Mouse (Mus musculus) bone marrow, adult 2 months (tissue): ENCODE results near the gene Hoxd10. TPM values are rescaled to one million over a fixed set of nuclear protein-coding genes. Genes with fewer than 3 reads are reported as not detected.

Source experiments
- H3K27ac ChIP-seq: fragments of 200-500 bp; 2 replicates; pipeline ENCODE4 v1.5.1; 2012; ENCODE audit warnings: low read depth, mild to moderate bottlenecking, control low read depth, inconsistent platforms, low read length; ENCODE audit not compliant: control insufficient read depth, poor library complexity, insufficient read depth
- H3K4me1 ChIP-seq: fragments of 200-500 bp; 2 replicates; pipeline ENCODE4 v1.6.1; 2011; ENCODE audit warnings: low read length; ENCODE audit not compliant: control insufficient read depth, insufficient read depth
- H3K4me3 ChIP-seq: fragments of 200-500 bp; replicated peaks from 2 replicates; pipeline ENCODE3; 2011; ENCODE audit warnings: mild to moderate bottlenecking, low read depth, low read length, control low read depth; ENCODE audit not compliant: control insufficient read depth
- CTCF ChIP-seq: fragments of 200-500 bp; IDR thresholded peaks from 2 replicates; pipeline ENCODE4 v1.5.1; 2011; ENCODE audit warnings: low read length, control low read depth; ENCODE audit not compliant: control insufficient read depth, insufficient read depth
- POLR2A ChIP-seq: fragments of 200-500 bp; IDR thresholded peaks from 2 replicates; pipeline ENCODE4 v1.6.1; 2011; ENCODE audit warnings: low read depth, mild to moderate bottlenecking, control low read depth, low read length, borderline replicate concordance; ENCODE audit not compliant: control insufficient read depth
- WGBS: fragments of 180-500 bp; shearing (Covaris S2); methylation state at CpG from one replicate; pipeline ENCODE4 v1.1.7; 2018; 5-methylcytosine and 5-hydroxymethylcytosine counted together
- polyA plus RNA-seq: library from polyadenylated mRNA; stranded (reverse); fragments of >200 nt; gene quantifications from 2 replicates; pipeline ENCODE4 v1.2.4, GENCODE M21; 2011; ENCODE audit warnings: low replicate concordance; ENCODE audit not compliant: missing spikeins, insufficient read depth, insufficient read length

The Hoxd10 gene
- not detected in 2 replicates for polyA plus RNA-seq

DNA sequence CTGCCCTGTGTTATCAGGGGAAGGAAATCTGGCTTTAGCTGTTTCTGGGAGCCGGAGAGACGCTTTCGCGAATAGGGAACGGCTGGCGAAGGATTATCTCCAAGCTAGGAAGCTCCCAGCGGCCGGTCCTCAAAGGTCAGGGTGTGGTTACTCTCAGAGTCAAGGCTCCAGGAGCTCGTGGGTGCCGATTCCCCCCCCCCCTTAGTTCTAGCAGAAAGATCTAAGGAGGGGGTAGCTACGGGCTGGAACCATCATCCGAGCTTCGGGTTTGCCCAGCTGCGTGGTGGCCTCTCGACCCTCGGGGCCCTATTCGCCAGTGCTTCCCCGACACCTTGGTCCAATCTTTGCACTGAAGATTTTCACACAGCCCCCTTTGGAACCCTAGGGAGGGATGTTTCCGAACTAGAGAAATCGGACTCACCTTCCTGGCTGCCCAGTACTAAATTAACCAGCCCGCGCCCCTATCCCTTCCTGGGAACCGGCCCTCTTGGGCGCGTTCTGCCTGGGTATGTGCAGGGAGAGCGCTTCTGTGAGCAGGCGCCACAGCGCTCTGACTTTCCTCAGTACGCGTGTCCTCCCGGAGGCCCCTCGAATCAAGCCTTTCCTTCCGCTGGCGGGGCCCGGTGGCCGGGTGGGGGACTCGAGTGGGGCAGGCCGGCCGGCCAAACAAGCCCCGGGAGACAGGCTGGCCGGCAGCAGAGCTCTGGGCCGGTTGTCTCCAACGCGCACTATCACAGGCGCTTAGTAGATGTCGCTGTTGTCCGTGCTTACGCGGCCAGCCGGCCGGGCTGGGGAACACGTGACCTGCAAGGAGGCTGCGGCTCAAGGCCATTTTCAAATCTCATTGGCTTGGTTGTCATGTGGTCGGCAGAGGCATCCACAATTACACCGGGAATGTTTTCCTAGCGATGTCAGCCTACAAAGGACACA, at the start of gene Hoxd10:
TSS of gene Hoxd10 (plus strand) at position 903 of the 930 bp plus-strand sequence.
- 9% methylated on average over 56 of the region's 56 CpGs for WGBS
- Histone ChIP-seq H3K4me1 (no peaks in the 10 kb centered on the region), H3K27ac (no peak within 1 kb of the TSS), H3K4me3 (no peak within 1 kb of the TSS)
- TF ChIP-seq POLR2A (no peak), CTCF (no peak)

DNA sequence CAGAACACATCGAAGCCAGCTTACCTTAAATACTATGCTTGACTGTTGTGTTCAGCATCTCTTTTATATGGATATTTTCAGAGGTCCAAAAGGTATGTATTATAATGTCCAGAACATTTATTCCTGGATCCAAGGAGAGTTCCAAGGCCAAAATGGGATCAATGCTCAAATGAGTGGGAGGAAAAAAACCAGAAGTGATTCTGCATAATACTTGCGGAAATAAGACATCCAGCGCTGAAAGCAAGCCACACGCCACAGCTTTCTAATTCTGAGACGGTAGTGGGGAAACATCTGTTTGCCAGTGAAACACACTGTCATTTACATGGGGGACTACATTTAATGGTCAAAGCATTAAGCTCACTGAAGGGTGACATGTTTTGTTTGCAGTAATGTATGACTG, 49.3 kb upstream of the Hoxd10 start:
- 12% methylated on average over 5 of the region's 5 CpGs for WGBS

DNA sequence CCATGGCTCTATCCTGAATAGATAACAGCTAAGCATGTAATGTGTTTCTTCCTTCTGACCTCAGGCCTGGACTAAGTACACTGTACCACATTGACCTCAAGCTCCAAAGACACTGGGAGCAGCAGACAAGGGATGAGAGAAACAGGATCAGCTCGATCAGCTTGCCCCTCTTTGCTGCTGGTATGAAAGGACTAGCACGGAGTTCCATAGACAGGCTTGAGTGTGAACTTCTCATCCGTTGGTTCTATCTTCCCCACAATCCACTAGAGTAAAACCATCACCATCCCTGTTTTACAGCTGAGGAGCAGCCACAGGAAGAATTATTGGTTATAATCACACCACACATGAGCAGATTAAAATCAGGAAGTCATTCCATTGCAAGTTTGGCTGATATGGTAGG, 46.1 kb upstream of the Hoxd10 start:
- no peak overlapping the region for H3K4me3 ChIP-seq
- no peak for TF ChIP-seq POLR2A
- TF ChIP-seq CTCF: no peak
- H3K27ac ChIP-seq: no peak overlapping the region
- WGBS: 73% methylated on average over 3 of the region's 3 CpGs
- H3K4me1 ChIP-seq: no peaks in the 10 kb centered on the region

More for the DNA sequence above, 49.3 kb upstream of the Hoxd10 start:
- TF ChIP-seq POLR2A (no peak), CTCF (no peak)
- no peak overlapping the region for H3K4me3 ChIP-seq
- H3K27ac ChIP-seq: no peak overlapping the region
- no peaks in the 10 kb centered on the region for H3K4me1 ChIP-seq

DNA sequence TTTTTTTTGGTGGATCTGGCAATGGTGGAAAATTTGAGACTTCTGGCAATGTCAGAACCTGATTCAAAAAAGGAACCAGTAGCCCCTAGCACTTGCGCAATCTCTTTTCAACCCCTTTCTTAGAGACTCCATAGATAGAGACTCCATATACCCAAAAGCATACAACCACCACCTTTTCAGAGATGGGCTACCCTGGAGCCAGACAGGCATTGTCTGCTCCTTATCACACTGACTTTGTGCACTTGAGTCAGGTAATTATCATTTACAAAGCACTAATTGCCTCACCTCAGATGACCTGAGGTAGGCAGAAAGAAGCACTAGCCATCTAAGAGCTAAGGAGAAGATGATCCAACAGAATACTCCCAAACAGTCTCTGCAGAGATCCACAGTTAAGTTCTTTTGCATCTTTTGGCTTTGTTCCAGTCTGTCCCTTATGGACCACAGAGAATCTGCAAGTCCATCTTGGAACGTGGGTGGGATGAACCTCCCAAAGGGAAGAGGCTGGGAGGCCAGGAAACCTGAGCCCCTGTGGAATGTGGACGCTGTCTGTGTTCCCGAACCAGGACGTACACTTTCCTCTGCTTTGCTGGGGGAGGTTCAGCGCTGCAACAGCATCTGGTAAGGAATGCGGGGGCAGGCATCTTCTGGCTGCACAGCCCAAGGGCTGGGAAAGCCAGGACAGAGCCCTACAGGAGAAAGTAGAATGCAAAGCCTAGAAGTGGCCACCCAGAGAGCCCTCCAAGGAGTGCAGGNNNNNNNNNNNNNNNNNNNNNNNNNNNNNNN, 44.5 kb upstream of the Hoxd10 start:
- 22% methylated on average over 7 of the region's 7 CpGs for WGBS
- TF ChIP-seq POLR2A (no peak), CTCF (no peak)
- H3K4me3 ChIP-seq: no peak overlapping the region
- no peaks in the 10 kb centered on the region for H3K4me1 ChIP-seq
- H3K27ac ChIP-seq: no peak overlapping the region

DNA sequence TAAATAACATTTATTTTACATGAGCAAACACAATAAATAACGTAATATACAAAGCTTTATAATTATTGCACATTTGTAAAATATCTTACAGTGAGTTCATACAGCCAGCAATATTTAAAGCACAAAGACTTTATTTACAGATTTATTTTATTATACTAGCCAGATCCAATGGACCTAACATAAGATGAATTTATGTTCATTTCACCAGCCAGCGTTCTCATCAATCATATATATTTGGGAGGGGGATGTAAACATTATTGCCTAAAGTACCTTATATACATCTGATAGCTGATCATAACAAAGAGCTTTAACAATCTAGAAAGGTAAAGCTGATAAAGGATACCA, 38.8 kb upstream of the Hoxd10 start:
- H3K4me3 ChIP-seq: no peak overlapping the region
- no peaks in the 10 kb centered on the region; the same call in 1 of the 2 replicates for H3K4me1 ChIP-seq
- no peak for TF ChIP-seq POLR2A
- TF ChIP-seq CTCF: no peak
- WGBS: 34% methylated on average over 2 of the region's 2 CpGs
- H3K27ac ChIP-seq: no peak overlapping the region

DNA sequence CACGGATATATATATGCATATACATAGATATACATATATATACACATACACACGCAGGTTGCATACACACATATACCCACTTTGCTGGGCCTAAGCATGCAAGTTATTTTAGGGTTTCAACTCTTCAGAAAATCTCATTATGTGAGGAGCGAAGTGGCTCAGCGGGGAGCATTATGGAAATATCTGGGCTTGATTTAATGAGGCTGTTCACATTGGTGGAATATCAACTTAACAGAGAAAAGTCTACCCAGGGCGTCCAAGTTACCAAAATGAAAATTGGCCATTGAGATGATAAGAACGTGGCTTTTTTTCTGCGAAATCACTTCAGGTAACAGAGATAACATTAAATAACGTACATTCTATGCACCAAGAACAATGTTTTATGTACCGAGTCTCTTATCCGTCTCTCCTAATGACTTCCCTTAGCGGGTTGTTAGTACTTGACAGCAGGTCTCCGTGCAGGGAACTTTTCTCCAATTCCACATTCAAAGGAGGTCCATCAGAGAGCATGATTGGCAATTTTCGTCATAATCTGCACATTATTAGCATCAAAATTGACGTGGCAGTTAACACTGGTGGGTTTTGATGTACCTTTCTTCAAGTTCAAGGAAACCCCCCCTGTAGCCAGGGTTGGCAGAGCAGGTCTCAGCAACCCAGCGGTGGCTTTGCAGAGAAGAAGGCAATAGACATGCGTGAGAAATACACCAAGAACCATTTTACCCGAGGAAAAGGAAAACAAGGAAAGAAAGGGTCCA, 37.8 kb upstream of the Hoxd10 start:
- WGBS: 15% methylated on average over 17 of the region's 17 CpGs

DNA sequence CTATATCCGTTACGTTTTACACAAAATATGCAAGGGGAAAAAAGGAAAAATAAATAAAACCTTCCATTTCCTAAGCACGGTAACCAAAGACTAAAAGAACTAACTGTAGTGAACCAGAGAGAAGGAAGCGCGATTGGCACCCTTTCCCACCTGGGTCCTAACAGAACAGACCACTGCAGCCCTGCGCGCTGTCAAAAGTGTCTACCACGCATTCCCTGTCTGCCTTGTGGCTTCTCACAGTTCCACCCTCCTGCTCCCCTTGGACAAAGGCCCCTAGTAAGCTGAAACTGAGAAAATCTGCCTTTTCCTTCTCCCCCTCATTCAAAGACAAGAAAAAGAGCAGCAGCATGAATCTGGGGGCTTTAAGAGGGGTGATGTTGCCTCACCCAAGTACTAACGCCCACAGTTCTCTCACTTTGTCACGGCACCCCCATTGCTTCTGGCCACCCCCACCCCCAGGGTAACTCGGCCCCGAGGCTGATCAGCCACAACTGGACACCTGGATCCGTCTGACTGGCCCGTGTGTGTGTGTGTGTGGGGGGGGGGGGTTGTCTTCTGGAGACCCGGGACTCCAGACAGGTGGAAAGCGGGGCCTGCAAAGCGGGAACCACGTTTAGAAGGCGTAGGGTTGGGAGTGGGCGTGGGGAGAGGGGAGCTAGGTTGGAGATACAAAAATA, 36.8 kb upstream of the Hoxd10 start:
- WGBS: 14% methylated on average over 20 of the region's 20 CpGs
- H3K4me1 ChIP-seq: no peaks in the 10 kb centered on the region; the same call in 1 of the 2 replicates
- no peak overlapping the region for H3K4me3 ChIP-seq
- H3K27ac ChIP-seq: no peak overlapping the region
- TF ChIP-seq CTCF (no peak), POLR2A (no peak)

More for the DNA sequence above, 37.8 kb upstream of the Hoxd10 start:
- H3K27ac ChIP-seq: no peak overlapping the region
- no peaks in the 10 kb centered on the region; the same call in 1 of the 2 replicates for H3K4me1 ChIP-seq
- no peak overlapping the region for H3K4me3 ChIP-seq
- TF ChIP-seq POLR2A (no peak), CTCF (no peak)

DNA sequence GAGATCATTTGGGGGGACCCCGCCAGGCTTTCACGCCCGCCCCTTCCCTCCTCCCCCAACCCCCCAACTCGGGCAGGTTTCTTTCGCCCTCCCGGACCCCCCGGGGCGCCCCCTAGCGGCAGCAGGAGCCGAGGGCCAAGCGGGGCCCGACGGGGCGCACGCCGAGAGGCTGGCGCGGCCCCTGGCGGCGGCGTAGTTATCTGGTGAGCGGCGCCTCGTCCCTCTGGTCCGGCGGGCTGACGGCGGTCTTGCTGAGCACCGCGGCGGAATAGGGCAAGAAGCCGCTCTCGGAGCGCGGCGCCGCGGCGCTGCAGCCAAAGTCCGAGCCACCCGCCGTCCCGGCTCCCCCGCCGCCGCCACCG, 36.3 kb upstream of the Hoxd10 start:
- TF ChIP-seq CTCF: peak; percentile 40; the same call in 1 of the 2 replicates
- TF ChIP-seq POLR2A: no peak
- WGBS: 7% methylated on average over 38 of the region's 47 CpGs
- Histone ChIP-seq H3K4me3 (no peak overlapping the region), H3K27ac (no peak overlapping the region; the same call in 1 of the 2 replicates), H3K4me1 (no peaks in the 10 kb centered on the region; the same call in 1 of the 2 replicates)
